Mouse (Mus musculus) megakaryocyte, embryonic 14.5 days (primary cell): ENCODE data around the gene Dgcr6. TPM values are rescaled to one million over a fixed set of nuclear protein-coding genes. Genes with fewer than 3 reads are reported as not detected.

Source experiments
- H3K27me3 ChIP-seq: replicated peaks from 2 replicates; pipeline ENCODE3; 2012; ENCODE audit warnings: inconsistent platforms
- H3K36me3 ChIP-seq: replicated peaks from 2 replicates; pipeline ENCODE3; 2012; ENCODE audit warnings: low read length, inconsistent platforms, mixed read lengths
- H3K4me1 ChIP-seq: 2 replicates; pipeline ENCODE4 v1.6.1; 2012; ENCODE audit warnings: inconsistent platforms
- H3K4me3 ChIP-seq: replicated peaks from 2 replicates; pipeline ENCODE3; 2012; ENCODE audit warnings: moderate library complexity, mild to moderate bottlenecking, inconsistent platforms
- H3K9me3 ChIP-seq: 2 replicates; pipeline ENCODE4 v1.6.1; 2012; ENCODE audit warnings: inconsistent platforms
- FLI1 ChIP-seq: IDR thresholded peaks from 2 replicates; pipeline ENCODE4 v1.6.1; 2012; ENCODE audit warnings: low read length, inconsistent platforms, mixed read lengths
- GATA1 ChIP-seq: IDR thresholded peaks from 3 replicates; pipeline ENCODE4 v1.6.1; 2012; ENCODE audit warnings: mixed read lengths, low read length, inconsistent platforms, borderline replicate concordance
- polyA plus RNA-seq: library from polyadenylated mRNA; stranded (reverse); fragments of >175 nt; gene quantifications from 2 replicates; pipeline ENCODE4 v1.2.3, GENCODE M21; 2012; ENCODE audit warnings: low replicate concordance; ENCODE audit not compliant: insufficient read depth

The Dgcr6 gene
- polyA plus RNA-seq, 1 experiment = 17.8 TPM

DNA sequence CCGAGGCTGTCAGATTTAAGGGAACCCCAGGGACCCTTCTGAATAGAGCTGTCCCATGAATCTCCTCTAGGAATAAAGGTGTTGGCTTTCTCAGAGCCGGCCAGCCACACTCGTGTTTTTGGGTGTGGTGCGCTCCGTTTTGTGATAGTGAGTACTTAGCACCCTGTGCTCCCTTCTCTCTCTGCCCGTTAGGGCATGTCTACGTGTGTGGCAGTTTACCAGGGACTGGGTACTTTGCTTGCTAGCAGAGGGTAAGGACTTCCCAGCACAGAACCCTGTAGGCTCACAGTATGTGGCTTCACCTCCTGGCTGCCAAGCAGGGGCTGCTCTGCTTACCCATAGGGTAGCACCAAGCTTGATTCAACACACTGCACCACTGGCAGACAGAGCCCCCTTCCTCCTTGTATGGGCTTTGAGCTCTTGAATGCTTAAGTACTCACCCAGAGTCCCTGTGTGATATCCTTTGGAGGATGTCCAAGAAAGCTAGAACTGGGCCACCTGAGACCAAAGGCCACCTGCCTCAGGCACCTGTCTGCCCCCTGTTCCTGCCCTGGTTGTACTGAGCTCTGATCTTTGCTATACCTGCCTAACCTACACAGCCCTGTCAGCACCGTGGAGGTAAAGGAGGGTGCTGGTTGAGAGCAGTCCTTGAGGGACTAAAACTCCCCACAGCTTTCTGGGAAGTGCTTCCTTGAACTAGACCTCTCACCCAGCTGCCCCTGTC lies 16.2 kb downstream of the Dgcr6 start:
- H3K9me3 ChIP-seq = no peaks in the 10 kb centered on the region
- H3K36me3 ChIP-seq = peaks cover 60% of the 10 kb centered on the region

DNA sequence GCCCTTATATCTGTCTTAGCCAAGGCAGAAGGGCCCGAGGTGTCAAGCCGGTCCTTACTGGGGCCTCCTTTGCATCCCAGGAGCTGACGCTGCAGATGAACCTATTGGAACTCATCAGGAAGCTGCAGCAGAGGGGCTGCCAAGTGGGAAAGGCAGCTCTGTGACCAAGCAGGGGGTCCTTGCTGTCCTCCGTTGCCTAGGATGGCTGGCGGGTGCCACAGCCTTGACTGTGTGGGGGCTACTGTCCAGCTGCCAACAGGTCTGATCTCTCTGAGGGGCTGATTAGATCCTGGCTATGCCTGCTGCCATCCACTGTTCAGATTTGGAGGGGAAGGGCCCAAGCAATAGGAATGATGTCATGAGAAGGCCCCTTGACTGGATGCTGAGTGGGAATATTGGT lies 18.1 kb downstream of the Dgcr6 start:
- Histone ChIP-seq H3K4me1 (peaks cover 45% of the 10 kb centered on the region), H3K36me3 (peaks cover 77% of the 10 kb centered on the region), H3K27me3 (no peaks in the 10 kb centered on the region), H3K4me3 (no peak overlapping the region), H3K9me3 (no peaks in the 10 kb centered on the region)
- TF ChIP-seq GATA1 (no peak), FLI1 (no peak)

More for the DNA sequence above, 16.2 kb downstream of the Dgcr6 start:
- TF ChIP-seq GATA1 (no peak), FLI1 (no peak)
- peaks cover 1% of the 10 kb centered on the region for H3K27me3 ChIP-seq
- peaks cover 30% of the 10 kb centered on the region for H3K4me1 ChIP-seq
- H3K4me3 ChIP-seq = no peak overlapping the region

DNA sequence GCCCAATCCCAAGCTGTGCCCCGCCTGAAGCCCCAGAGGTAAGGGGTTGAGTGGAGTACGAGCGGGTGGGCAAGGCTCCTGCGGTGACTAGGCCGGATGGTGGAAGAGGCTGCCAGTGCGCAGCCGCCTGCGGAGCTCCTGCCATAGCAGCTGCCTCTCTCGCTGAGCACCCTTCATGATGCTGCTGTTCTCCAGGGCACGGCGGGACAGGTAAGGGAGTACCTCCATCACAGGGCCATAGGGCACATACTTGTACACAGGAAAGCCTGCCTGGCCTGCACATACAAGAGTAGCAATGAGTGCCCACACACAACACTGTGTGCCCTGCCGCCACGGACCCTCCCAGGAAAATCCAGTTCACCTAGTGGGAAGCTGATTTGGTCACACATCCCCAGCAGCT lies 19.4 kb downstream of the Dgcr6 start:
- Histone ChIP-seq H3K4me3 (no peak overlapping the region), H3K4me1 (peaks cover 47% of the 10 kb centered on the region), H3K27me3 (no peaks in the 10 kb centered on the region), H3K9me3 (no peaks in the 10 kb centered on the region), H3K36me3 (peaks cover 90% of the 10 kb centered on the region)
- TF ChIP-seq GATA1 = no peak
- TF ChIP-seq FLI1 = no peak

DNA sequence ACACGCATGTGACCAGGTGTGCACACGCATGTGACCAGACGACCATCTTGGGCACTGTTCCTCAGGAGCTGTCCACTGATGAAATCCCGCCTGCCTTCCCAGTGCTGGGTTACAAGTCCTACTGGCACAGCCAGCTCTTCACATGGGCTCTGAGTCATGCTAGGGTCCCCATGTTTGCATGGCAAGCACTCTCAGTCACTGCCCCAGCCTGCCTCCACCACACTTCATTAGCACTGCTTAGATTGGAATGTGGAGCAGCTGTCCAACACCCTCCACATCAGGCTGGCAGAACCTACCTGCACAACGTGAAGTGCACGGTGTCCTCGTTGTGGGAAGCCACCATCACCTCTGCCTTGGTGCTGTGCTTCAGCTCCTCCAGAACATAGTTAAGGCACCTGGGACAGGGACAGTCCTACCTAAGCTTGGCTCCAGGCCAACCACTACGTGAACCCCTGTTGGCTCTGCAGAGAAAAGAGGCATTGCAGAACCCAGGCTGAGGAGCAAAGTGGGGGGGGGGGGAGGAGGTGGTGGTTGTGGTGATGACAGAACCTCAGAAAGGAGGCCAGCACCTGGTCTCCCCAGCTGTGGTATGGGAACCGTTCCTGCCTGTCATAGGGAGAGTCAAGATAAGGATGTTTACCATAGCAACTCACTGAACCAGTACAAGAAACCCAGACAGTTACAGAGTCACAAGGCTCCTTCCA lies 20.8 kb downstream of the Dgcr6 start:
- Histone ChIP-seq H3K4me3 (peak overlapping the region; percentile 34), H3K36me3 (peaks cover 96% of the 10 kb centered on the region), H3K4me1 (peaks cover 49% of the 10 kb centered on the region), H3K9me3 (no peaks in the 10 kb centered on the region), H3K27me3 (no peaks in the 10 kb centered on the region)
- TF ChIP-seq GATA1 = no peak
- no peak for TF ChIP-seq FLI1

DNA sequence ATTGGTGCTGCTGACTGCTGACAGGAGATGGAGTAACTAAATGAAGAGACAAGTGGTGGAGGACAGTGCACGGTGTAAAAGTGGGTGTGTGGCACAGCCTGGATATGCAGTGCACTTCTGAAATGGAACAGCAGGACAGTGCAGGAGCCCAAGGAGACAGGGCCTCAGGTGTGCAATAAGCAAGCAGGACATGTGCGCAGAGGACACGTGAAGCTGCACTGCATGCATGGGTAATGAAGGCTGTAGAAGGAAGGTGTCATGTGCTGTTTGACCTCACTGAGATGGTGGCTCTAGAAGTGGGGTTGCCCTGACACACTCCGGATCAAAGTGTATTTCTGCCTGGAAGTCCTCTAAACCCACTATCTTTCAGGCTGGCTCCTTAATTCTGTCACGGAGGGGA lies 22.0 kb downstream of the Dgcr6 start:
- TF ChIP-seq GATA1 (no peak), FLI1 (no peak)
- H3K27me3 ChIP-seq = no peaks in the 10 kb centered on the region
- H3K4me1 ChIP-seq = peaks cover 49% of the 10 kb centered on the region
- peak overlapping the region; percentile 66 for H3K4me3 ChIP-seq
- no peaks in the 10 kb centered on the region for H3K9me3 ChIP-seq
- peaks cover 96% of the 10 kb centered on the region for H3K36me3 ChIP-seq

DNA sequence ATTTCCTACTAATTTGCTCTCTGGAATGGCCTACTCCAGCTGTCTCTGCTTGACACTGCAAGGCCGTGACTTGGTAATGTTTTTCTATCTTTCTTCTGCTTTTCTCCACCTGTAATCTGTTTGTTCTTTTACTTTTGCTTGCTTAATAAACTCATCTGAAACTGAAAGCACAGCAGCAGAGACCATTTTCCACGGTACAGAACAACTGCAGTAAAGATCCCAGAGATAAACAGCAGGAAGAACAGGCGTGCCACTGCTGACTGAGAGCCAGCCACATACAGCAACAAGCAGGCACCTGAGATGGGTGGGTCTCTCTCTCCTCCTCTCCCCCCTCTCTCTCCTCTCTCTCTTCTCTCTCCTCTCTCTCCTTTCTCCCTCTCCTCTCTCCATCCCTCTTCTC lies 22.5 kb downstream of the Dgcr6 start:
- TF ChIP-seq FLI1 = no peak
- no peak for TF ChIP-seq GATA1
- Histone ChIP-seq H3K4me3 (no peak overlapping the region), H3K27me3 (no peaks in the 10 kb centered on the region), H3K36me3 (peaks cover 96% of the 10 kb centered on the region), H3K9me3 (no peaks in the 10 kb centered on the region), H3K4me1 (peaks cover 54% of the 10 kb centered on the region)

DNA sequence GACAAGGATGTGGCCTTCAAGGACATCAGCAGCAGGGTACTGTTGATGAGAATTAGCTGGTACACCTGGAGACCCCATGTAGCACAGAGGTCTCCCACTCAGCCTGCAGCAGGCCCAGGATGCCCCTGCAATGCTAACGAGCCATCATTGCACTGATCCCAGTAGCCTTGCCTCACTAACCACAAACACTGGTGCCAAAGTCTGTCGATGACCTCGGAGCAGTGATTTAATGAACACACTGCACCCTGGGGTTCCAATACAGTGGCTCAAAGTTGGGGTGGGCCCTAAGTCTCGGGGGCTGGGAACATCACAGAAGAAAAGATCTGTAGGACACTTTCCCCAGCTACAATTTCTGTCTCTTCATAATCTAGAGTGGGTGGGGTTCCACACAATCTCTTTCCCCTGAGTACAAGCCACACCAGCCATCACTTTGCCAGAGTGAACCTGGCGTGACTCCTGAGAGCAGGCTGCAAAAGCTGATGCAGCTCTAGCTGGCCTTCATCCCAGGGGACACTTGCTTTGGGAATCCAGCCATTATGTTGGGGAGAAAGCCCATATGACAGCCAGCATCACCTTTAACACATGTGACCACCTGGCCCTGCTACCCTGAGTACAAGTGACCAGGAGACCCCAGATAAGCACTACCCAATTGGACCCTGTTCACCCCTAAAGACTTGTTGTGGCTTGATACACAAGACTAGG lies 25.8 kb downstream of the Dgcr6 start:
- no peak overlapping the region for H3K4me3 ChIP-seq
- H3K36me3 ChIP-seq = peaks cover 98% of the 10 kb centered on the region
- TF ChIP-seq FLI1 = no peak
- TF ChIP-seq GATA1 = no peak
- peaks cover 71% of the 10 kb centered on the region for H3K4me1 ChIP-seq
- no peaks in the 10 kb centered on the region for H3K27me3 ChIP-seq
- no peaks in the 10 kb centered on the region for H3K9me3 ChIP-seq

DNA sequence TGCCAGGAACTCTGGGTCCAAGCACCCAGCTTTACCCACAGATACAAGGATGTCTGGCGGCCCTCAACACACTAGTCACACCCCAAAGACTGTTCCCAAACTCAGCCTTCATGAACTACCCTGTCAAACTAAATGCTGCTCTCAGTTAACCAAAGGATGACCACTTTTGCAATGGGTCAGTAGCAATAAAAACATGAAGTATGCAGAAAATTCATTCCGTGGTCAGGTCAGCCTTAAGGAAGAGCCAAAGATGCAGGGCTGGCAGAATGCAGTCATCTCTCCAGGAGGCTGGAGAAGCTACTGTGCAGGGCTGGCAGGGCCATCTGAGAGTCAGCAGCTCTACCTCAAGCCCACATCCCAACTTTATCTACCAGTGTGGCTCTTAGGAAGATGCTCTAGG lies 26.6 kb downstream of the Dgcr6 start:
- no peak overlapping the region for H3K4me3 ChIP-seq
- no peaks in the 10 kb centered on the region for H3K27me3 ChIP-seq
- no peak for TF ChIP-seq GATA1
- no peak for TF ChIP-seq FLI1
- no peaks in the 10 kb centered on the region for H3K9me3 ChIP-seq
- H3K4me1 ChIP-seq = peaks cover 70% of the 10 kb centered on the region
- peaks cover 98% of the 10 kb centered on the region for H3K36me3 ChIP-seq

DNA sequence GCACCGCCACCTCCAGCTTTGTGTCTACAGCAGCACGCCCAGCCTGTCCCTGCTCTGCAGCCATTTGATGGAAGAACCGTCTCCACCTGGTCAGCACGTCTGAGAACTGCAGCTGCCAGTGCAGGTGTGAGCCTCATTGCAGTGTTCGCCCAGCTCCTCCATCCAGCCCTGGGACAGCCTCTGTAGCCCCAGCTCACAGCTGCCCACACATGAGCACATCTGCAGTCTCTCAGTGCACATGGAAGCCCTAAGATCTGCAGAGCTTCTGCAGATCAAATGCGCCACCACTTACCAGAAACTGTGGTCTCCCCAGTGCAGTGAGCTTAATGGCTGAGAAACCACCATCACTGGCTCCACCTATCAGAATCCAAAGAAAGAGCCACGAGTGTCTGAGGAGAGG lies 27.5 kb downstream of the Dgcr6 start:
- Histone ChIP-seq H3K27me3 (no peaks in the 10 kb centered on the region), H3K9me3 (no peaks in the 10 kb centered on the region), H3K36me3 (peaks cover 98% of the 10 kb centered on the region), H3K4me3 (no peak overlapping the region), H3K4me1 (peaks cover 71% of the 10 kb centered on the region)
- TF ChIP-seq FLI1 = no peak
- no peak for TF ChIP-seq GATA1

DNA sequence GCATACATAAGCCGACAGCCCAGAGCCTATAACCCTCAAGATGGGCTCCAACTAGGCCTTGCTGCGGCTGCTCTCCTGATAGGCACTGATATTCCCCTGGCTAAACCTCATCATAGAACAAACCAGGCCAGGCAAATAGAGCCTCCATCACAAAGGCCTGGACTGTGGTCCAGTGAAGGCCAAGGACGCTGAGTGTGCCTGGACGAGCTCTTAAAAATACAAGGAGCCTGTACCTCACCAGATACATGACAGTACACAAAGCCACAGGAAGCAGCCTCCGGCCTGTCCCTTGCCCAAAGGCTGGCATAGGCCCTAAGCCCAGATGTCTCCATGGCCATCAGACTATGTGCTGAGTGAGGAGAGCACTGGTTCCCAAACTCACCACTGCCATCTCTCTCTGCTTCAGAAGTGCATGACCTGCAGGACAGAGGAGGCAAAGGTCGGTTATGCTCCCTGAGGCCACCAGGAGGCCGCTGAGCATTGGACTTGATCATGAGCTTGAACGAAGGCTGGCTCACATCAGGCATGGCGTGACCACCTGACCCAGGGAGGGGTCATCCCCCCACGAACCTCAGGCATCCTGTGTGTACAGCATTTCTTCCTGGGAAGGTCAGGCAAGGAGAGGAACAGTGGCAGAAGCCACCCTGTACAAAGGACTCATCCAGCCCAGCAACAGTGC lies 28.6 kb downstream of the Dgcr6 start:
- H3K36me3 ChIP-seq = peaks cover 100% of the 10 kb centered on the region
- H3K4me3 ChIP-seq = no peak overlapping the region
- no peaks in the 10 kb centered on the region for H3K27me3 ChIP-seq
- peaks cover 73% of the 10 kb centered on the region for H3K4me1 ChIP-seq
- TF ChIP-seq GATA1 (no peak), FLI1 (no peak)
- no peaks in the 10 kb centered on the region for H3K9me3 ChIP-seq
